Mouse (Mus musculus) hindbrain, embryonic 14.5 days (tissue): ENCODE measurements around the gene Gmfg. TPM values are rescaled to one million over a fixed set of nuclear protein-coding genes. Genes with fewer than 3 reads are reported as not detected.

Source experiments
- ATAC-seq: fragments of 200-750 bp; cut with Nextera tagmentation; 2 replicates; pipeline ENCODE4 v1.8.0; 2017; ENCODE audit warnings: moderate number of reproducible peaks, mild to moderate bottlenecking, moderate TSS enrichment, moderate library complexity; ENCODE audit not compliant: low FRiP score
- DNase-seq: peaks from one replicate; pipeline ENCODE4 v3.0.0-alpha.2; 2015; ENCODE audit warnings: low spot score
- H3K27ac ChIP-seq: fragments of 300-500 bp; sonication (generic); 2 replicates; pipeline ENCODE4 v1.5.1; 2014; ENCODE audit warnings: mild to moderate bottlenecking, moderate library complexity
- H3K27me3 ChIP-seq: fragments of 300-500 bp; sonication (generic); 2 replicates; pipeline ENCODE4 v1.6.1; 2014; ENCODE audit warnings: mild to moderate bottlenecking, low read length, mixed read lengths; ENCODE audit not compliant: control insufficient read depth, insufficient read depth
- H3K36me3 ChIP-seq: fragments of 300-500 bp; sonication (generic); replicated peaks from 2 replicates; pipeline ENCODE4 v1.6.1; 2014; ENCODE audit not compliant: control insufficient read depth, insufficient read depth
- H3K4me1 ChIP-seq: fragments of 300-500 bp; sonication (generic); replicated peaks from 2 replicates; pipeline ENCODE4 v1.6.1; 2014; ENCODE audit warnings: antibody characterized with exemption, low read length, mixed read lengths; ENCODE audit not compliant: control insufficient read depth, insufficient read depth
- H3K4me2 ChIP-seq: fragments of 300-500 bp; sonication (generic); replicated peaks from 2 replicates; pipeline ENCODE4 v1.6.1; 2014; ENCODE audit warnings: mild to moderate bottlenecking, moderate library complexity
- H3K4me3 ChIP-seq: fragments of 300-500 bp; sonication (generic); replicated peaks from 2 replicates; pipeline ENCODE4 v1.5.1; 2014; ENCODE audit warnings: mild to moderate bottlenecking, low read length
- H3K9ac ChIP-seq: fragments of 300-500 bp; sonication (generic); 2 replicates; pipeline ENCODE4 v1.6.1; 2014
- H3K9me3 ChIP-seq: fragments of 300-500 bp; sonication (generic); 2 replicates; pipeline ENCODE4 v1.6.1; 2016; ENCODE audit warnings: low read length; ENCODE audit not compliant: control insufficient read depth
- WGBS: fragments of 180-500 bp; shearing (Covaris S2); extraction: QIAGEN DNeasy Blood & Tissue Kit; methylation state at CpG from one replicate; pipeline ENCODE4 v1.1.7; 2014; 5-methylcytosine and 5-hydroxymethylcytosine counted together
- polyA plus RNA-seq: library from polyadenylated mRNA; unstranded; fragments of >200 nt; fragmentation: Nextera tagmentation; extraction: Ambion mirVana; gene quantifications from 2 replicates; pipeline ENCODE4 v1.2.1, GENCODE M21; 2014

Gene Gmfg
- polyA plus RNA-seq, 1 experiment from 2014 or later, result 6.6 TPM

DNA sequence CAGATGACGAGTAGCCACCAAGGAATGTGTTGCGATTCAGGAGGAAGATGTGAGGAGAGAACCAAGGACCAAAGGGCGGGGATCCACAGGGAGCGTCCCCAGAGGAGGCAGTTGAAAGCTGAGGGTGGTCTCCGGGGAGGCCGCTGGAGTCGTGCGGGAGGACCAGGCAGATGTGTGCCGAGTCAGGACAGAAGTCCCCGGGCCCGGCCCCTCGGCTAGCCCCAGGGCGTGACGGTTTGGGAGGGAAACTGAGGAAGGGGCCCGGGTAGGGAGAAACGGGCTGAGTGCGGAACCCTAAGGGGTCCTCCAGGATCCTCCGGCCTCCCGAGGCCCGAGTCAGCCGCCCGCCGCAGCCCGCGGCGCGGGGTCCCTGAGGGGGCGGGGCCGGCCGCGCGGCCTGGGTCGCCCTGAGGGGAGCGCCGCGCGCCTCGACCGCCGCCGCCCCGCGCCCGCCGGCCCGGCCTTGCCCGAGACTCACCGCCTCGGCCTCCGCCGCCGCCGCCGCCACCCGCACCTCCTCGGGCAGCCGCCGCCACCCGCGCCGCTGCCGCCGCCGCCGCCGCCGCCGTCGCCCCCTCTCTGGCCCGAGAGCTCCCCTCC, 1.5 kb upstream of the Gmfg start:
- no peaks in the 10 kb centered on the region for H3K9me3 ChIP-seq
- peak overlapping the region; percentile 75 for H3K27ac ChIP-seq
- no peaks in the 10 kb centered on the region for H3K27me3 ChIP-seq
- peaks cover 25% of the 10 kb centered on the region for H3K36me3 ChIP-seq
- H3K4me1 ChIP-seq, result peaks cover 38% of the 10 kb centered on the region
- H3K4me3 ChIP-seq, result peak overlapping the region; percentile 93
- WGBS, result under 1% methylated on average over 36 of the region's 70 CpGs
- H3K4me2 ChIP-seq, result peak overlapping the region; percentile 87
- ATAC-seq (peak; percentile 39), DNase-seq (no peak)
- peak overlapping the region; percentile 98 for H3K9ac ChIP-seq

DNA sequence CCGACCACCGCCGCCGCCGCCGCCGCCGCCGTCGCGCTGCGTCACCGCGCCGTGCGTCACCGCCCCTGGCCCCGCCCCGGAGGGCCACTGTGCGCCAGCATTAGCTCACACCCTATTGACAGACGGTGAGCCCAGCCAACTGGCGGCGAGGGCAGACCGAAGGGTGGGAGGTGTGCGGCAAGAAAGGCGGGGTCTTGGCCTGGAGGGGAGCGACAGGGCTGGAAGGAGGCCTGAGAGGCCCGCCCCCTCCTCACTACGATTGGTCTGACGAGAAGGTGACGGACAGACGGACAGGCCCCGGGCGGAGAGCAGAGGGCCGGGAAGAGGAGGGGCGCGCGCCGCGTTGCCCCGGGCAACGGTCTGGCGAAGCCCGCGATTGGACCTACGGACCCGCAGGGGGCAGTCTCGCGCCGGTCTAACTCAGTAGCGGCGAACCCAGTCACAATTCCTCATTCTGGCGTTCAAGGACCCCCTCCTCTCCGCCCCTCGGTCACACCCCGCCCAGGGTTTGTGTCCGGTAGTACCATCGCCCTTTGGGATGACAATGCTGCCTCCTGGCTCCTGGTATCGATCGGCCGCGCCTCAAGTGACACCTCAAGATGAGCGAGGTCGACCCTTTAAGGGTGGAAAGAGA, 859 bp upstream of the Gmfg start:
- DNase-seq, result peak; percentile 98

DNA sequence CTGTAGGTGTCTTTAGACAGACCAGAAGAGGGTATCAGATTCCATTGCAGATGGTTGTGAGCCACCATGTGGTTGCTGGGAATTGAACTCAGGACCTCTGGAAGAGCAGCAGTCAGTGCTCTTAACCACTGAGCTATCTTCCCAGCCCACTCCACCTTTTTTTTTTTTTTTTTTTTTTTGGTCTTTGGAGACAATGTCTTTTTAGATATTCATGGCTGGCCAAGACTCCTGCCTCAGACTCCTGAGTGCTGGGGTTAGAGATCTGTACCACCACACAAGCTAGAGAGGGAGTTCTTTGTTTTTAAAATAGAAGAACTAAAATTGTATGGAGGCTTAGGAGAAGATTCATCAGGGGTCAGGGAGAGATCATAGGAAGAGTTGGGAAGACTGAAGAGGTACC, 717 bp downstream of the Gmfg start:
- Histone ChIP-seq H3K9ac (no peak overlapping the region), H3K4me3 (no peak overlapping the region), H3K9me3 (no peaks in the 10 kb centered on the region), H3K36me3 (peaks cover 10% of the 10 kb centered on the region; the same call in 1 of the 2 replicates), H3K27me3 (no peaks in the 10 kb centered on the region), H3K27ac (no peak overlapping the region), H3K4me1 (peaks cover 26% of the 10 kb centered on the region), H3K4me2 (no peak overlapping the region)
- no peak for ATAC-seq
- no peak for DNase-seq

More for the DNA sequence above, 859 bp upstream of the Gmfg start:
- Histone ChIP-seq H3K4me2 (peak overlapping the region; percentile 87), H3K27me3 (no peaks in the 10 kb centered on the region), H3K36me3 (peaks cover 18% of the 10 kb centered on the region), H3K9ac (peak overlapping the region; percentile 98), H3K4me1 (peaks cover 38% of the 10 kb centered on the region), H3K9me3 (no peaks in the 10 kb centered on the region), H3K4me3 (peak overlapping the region; percentile 93), H3K27ac (peak overlapping the region; percentile 82)
- peak; percentile 99 for ATAC-seq
- WGBS, result under 1% methylated on average over 57 of the region's 64 CpGs

- DNase-seq, result no peak
- no peak overlapping the region for H3K4me2 ChIP-seq
- no peak overlapping the region for H3K9ac ChIP-seq
- WGBS, result 95% methylated on average over 2 of the region's 2 CpGs
- peaks cover 18% of the 10 kb centered on the region for H3K4me1 ChIP-seq
- no peaks in the 10 kb centered on the region for H3K27me3 ChIP-seq
- H3K9me3 ChIP-seq, result no peaks in the 10 kb centered on the region
- no peak overlapping the region for H3K4me3 ChIP-seq
- ATAC-seq, result no peak
- H3K36me3 ChIP-seq, result peaks cover 1% of the 10 kb centered on the region; the same call in 1 of the 2 replicates
- H3K27ac ChIP-seq, result no peak overlapping the region
Observed at GRCm38 (mm10) chr7:28438771-28439170, 1.5 kb downstream of the Gmfg start.

- 50% methylated on average over 2 of the region's 2 CpGs for WGBS
- H3K27me3 ChIP-seq, result peaks cover 2% of the 10 kb centered on the region; the same call in 1 of the 2 replicates
- H3K36me3 ChIP-seq, result no peaks in the 10 kb centered on the region
- H3K4me1 ChIP-seq, result no peaks in the 10 kb centered on the region
- DNase-seq, result no peak
- H3K9ac ChIP-seq, result no peak overlapping the region
- H3K9me3 ChIP-seq, result no peaks in the 10 kb centered on the region
- H3K4me2 ChIP-seq, result no peak overlapping the region
- no peak overlapping the region for H3K27ac ChIP-seq
- ATAC-seq, result no peak
- H3K4me3 ChIP-seq, result no peak overlapping the region
Observed at GRCm38 (mm10) chr7:28440739-28441138, 3.5 kb downstream of the Gmfg start.

- Histone ChIP-seq H3K27ac (no peak overlapping the region), H3K9ac (no peak overlapping the region), H3K9me3 (no peaks in the 10 kb centered on the region), H3K4me2 (no peak overlapping the region), H3K36me3 (no peaks in the 10 kb centered on the region), H3K27me3 (peaks cover 4% of the 10 kb centered on the region; the same call in 1 of the 2 replicates), H3K4me3 (no peak overlapping the region), H3K4me1 (no peaks in the 10 kb centered on the region)
- ATAC-seq (no peak), DNase-seq (no peak)
- WGBS, result 93% methylated on average over 13 of the region's 14 CpGs
Observed at GRCm38 (mm10) chr7:28441776-28442485, 4.7 kb downstream of the Gmfg start.

DNA sequence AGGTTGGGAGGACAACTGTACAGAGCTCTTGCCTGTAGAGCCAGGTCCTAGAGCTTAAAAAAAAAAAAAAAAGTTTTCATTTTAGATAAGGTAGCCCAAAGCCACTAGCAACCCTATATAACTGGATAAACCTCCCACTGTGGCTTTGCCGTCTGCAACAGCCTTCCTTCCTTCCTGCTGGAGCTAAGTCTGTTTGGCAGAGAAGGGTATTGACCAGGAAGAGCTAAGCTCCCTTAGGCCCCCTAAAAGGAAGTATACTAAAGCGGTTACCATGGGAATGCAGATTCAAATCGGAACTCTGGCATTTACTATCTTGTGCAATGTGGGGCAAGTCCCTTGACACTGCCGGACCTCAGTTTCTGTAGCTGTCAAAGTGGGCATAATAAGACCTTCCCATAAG, 5.4 kb downstream of the Gmfg start:
- Histone ChIP-seq H3K4me3 (no peak overlapping the region), H3K4me1 (0 out of 2 replicates have a peak, but pooled peaks cover 2% of the 10 kb centered on the region), H3K27ac (no peak overlapping the region), H3K27me3 (peaks cover 4% of the 10 kb centered on the region; the same call in 1 of the 2 replicates), H3K9ac (no peak overlapping the region), H3K36me3 (no peaks in the 10 kb centered on the region), H3K9me3 (no peaks in the 10 kb centered on the region), H3K4me2 (no peak overlapping the region)
- no peak for DNase-seq
- ATAC-seq, result no peak
- 51% methylated on average over 4 of the region's 4 CpGs for WGBS

DNA sequence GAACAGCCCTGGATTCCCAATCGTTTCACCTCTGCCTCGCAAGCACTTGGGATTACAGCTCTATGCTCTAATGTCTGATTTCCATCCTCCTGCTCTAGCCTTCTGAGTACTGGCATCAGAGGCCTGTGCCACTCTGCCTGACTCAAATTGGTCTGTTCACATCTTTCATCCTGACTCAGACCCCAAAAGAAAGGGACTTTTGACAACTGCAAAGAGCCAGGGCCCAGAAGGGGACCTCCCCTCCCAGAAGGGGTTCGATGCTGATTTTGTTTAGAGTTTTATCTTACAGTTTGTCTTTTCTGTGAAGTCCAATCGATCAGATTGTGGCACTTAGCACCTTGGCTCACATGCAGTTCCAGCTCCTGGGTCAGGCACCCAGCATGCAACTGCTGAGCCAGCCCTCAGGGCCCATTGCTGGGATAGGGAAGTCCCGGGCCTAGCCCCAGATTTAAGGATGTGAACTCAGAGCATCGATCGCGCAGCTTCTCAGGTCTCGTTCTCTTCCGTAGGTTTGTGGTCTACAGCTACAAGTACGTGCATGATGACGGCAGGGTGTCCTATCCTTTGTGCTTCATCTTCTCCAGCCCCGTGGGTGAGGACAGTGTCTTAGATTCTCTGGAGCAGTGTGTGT, 7.2 kb downstream of the Gmfg start:
- H3K9ac ChIP-seq, result no peak overlapping the region
- no peak overlapping the region for H3K4me3 ChIP-seq
- no peak for ATAC-seq
- H3K4me1 ChIP-seq, result 0 out of 2 replicates have a peak, but pooled peaks cover 4% of the 10 kb centered on the region
- H3K9me3 ChIP-seq, result no peaks in the 10 kb centered on the region
- WGBS, result 84% methylated on average over 13 of the region's 13 CpGs
- no peaks in the 10 kb centered on the region for H3K36me3 ChIP-seq
- no peak overlapping the region for H3K4me2 ChIP-seq
- H3K27ac ChIP-seq, result no peak overlapping the region
- no peak for DNase-seq
- H3K27me3 ChIP-seq, result peaks cover 4% of the 10 kb centered on the region; the same call in 1 of the 2 replicates

DNA sequence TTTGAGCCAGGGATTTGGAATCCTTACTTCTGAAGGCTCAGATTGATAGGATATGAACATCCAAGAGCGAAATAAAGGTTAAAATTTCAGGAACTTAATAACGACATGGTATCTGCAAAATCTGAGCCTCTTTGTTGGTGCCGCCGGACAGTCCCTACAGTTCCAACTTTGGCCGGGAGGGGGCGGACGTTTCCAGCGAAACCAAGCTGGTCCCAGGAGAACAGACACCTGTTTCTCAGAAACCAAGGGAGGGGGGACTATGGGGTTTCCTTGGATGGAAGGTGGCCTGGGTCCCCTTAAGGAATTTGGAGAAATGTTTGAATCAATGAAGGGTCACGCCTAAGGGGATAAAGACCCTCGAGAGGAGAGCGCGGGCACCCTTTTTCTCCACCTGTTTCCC, 9.2 kb downstream of the Gmfg start:
- Histone ChIP-seq H3K27ac (no peak overlapping the region), H3K36me3 (no peaks in the 10 kb centered on the region), H3K4me3 (no peak overlapping the region), H3K27me3 (peaks cover 4% of the 10 kb centered on the region; the same call in 1 of the 2 replicates), H3K9me3 (no peaks in the 10 kb centered on the region), H3K4me2 (no peak overlapping the region), H3K9ac (no peak overlapping the region), H3K4me1 (0 out of 2 replicates have a peak, but pooled peaks cover 4% of the 10 kb centered on the region)
- DNase-seq, result peak; percentile 79
- 8% methylated on average over 12 of the region's 12 CpGs for WGBS
- no peak for ATAC-seq
